Mouse (Mus musculus) liver, adult 2 months (tissue): ENCODE results near the gene Pank1.

Experiments
- CTCF ChIP-seq: fragments of 200-500 bp; IDR thresholded peaks from 2 replicates; pipeline ENCODE4 v1.5.1; 2011; ENCODE audit warnings: low read depth, low read length, control low read depth
- POLR2A ChIP-seq: fragments of 200-500 bp; IDR thresholded peaks from 2 replicates; pipeline ENCODE4 v1.6.1; 2011; ENCODE audit warnings: low read length, control low read depth; ENCODE audit not compliant: insufficient read depth; ENCODE audit errors: extremely low read depth

DNA sequence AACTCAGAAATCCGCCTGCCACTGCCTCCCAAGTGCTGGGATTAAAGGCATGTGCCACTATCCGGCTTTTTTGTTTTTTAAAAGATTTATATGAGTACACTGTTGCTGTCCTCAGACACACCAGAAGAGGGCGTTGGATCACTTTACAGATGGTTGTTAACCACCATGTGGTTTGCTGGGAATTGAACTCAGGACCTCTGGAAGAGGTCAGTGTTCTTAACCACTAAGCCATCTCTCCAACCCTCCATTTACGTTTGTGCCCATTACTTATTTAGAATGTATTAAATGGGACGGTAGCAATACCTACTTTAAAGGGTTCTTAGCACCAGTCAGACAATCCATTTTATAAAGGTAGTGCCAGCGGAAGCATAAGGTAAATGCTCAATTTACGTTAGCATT is 42.0 kb upstream of the Pank1 start:
- no peak for TF ChIP-seq CTCF
- TF ChIP-seq POLR2A: no peak
